Mouse (Mus musculus): Measurements from ENCODE around the gene Plcd4. TPM values are rescaled to one million over a fixed set of nuclear protein-coding genes. Genes with fewer than 3 reads are reported as not detected.

The Plcd4 gene
- total RNA-seq, 2 experiments from 2014 or later, result 58.2 to 66.9 TPM

DNA sequence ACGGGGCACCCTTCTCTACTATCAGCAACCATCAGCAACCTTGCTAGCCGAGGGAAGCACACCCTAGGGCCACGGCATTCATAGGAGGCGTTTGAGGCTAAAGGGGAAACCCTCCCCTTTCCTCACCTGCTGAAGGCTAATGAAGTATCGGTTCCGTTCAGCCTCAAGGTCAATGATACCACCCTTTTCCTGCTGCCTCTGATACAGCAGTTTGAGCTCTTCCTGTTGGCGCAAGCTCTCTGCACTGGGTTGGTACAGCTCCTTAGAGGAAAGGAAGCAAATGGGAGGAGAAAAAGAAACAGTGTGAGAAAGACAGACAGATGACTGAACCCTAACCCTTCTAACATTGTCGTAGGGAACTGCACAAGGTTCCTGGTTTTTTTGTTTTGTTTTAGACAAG lies 51.7 kb downstream of the Plcd4 start:
- no peak for DNase-seq (ENCODE audit: low spot score)

DNA sequence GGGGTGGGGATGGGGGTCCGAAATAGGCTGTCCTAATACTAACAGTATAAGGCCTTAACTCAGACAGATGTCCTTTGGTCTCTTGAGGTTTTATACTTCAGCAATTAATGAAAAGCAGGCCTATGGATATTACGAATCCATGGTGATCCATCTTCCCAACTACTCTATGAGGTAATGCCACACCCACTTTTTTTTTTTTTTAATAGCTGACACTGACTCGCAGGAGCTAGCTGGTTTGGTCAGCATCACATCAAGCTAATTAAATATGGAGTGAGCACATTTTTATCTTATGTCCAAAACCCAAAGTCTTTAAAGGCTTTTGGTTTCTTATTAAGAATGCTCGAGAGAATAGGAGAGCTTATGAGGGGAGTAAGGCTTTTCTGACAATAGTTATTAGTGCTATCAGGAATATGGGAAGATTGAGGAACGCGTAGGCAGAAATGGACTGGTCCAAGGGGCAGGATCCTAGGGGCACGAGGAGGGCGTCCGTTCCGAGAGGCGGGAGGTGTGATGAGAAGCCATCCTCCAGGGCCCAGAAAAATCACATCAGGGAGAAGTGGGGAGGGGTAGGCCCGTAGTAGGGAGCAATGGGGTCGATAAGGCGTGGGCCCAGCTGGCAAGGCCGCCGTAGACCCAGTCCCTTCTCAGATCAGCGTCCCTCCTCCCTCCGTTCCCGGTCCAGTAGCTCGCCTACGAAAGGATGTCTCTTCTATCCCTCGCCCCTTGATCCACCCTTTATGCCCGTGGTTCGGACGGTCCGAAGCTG lies 58.0 kb downstream of the Plcd4 start:
- no peak for DNase-seq (ENCODE audit: low spot score)

DNA sequence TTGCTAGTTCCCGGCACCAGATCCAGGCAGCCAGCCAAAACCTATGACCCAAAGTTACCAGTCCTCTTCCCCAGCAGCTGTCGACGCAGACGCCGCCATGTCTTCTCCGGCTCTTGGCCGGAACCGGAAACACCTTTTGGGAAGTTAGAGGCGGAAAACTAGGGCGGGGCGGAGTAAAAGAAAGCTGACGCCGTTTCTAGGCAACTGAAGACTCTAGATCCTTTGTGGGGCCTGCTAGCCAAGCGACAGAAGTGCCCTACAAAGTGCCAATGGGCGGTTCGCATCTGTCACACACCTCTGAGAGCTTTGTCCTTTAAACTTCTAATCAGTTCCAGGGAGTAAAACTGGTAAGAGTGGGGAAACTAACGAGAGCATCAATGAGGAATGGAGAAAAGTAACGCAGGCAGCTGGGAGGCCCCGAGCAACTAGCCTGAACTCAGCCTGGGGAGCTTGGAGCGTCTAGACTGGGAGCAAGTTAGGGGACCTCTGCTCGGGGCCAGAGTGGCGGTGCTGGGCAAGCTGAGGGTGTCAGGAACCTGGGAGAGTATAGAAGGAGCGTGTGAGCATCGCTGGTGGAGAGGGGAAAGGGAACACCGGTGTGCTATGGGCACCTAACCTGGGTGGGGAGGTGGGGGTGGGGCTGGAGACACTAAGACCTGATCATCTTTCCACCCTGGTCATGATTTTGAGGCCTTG lies 58.7 kb downstream of the Plcd4 start, which contains the start of the genes Rnf25 and Stk36:
Gene Rnf25 (minus strand): TSS at position 131 of the 696 bp plus-strand sequence.
Gene Stk36 (plus strand): TSS at position 179 of the 696 bp plus-strand sequence.
- peak; percentile 87 for DNase-seq (ENCODE audit: low spot score)

Small RNA genes within 50 kb of the gene (microRNA-seq; reads per million reads assigned to microRNA genes)
- gene Gm25035, result not detected

Other genes starting within 250 kb of the Plcd4 start
- gene Tmbim1, start 237.3 kb upstream of the Plcd4 start, total RNA-seq (2021), result 10 to 100 TPM; 29.0 to 42.2 TPM
- gene Catip, start 180.8 kb upstream of the Plcd4 start, total RNA-seq (2021), result under 1 TPM in 1 of 2 experiments, not detected in 1; 0.11 TPM
- 1 to 10 TPM; 3.6 to 8.1 TPM for gene Slc11a1, start 167.7 kb upstream of the Plcd4 start, total RNA-seq (2021)
- gene Ctdsp1, start 151.4 kb upstream of the Plcd4 start, total RNA-seq (2021), result 100 to 1,000 TPM; 107 TPM
- under 1 TPM in 1 of 2 experiments, not detected in 1; 0.11 TPM for gene Vil1, start 133.5 kb upstream of the Plcd4 start, total RNA-seq (2021)
- 10 to 100 TPM; 12.1 to 13.1 TPM for gene Cnot9, start 36.8 kb upstream of the Plcd4 start, total RNA-seq (2021)
- 1 to 10 TPM; 7.2 to 7.8 TPM for gene Usp37, start 1.4 kb downstream of the Plcd4 start, total RNA-seq (2021)
- gene Zfp142, start 45.4 kb downstream of the Plcd4 start, total RNA-seq (2021), result 1 to 10 TPM; 8.7 to 9.7 TPM
- gene Bcs1l, start 45.4 kb downstream of the Plcd4 start, total RNA-seq (2021), result 10 to 100 TPM; 20.6 to 21.6 TPM
- 10 to 100 TPM; 16.2 to 16.5 TPM for gene Rnf25, start 58.5 kb downstream of the Plcd4 start, total RNA-seq (2021)
- gene Stk36, start 58.6 kb downstream of the Plcd4 start, total RNA-seq (2021), result under 1 TPM; 0.27 to 0.28 TPM
- gene Ttll4, start 118.9 kb downstream of the Plcd4 start, total RNA-seq (2021), result 10 to 100 TPM in 1 of 2 experiments, 1 to 10 TPM in 1; 9.0 to 11.0 TPM
- 10 to 100 TPM; 55.7 to 57.8 TPM for gene Cyp27a1, start 170.7 kb downstream of the Plcd4 start, total RNA-seq (2021)
- gene Prkag3, start 206.3 kb downstream of the Plcd4 start, total RNA-seq (2021), result 100 to 1,000 TPM in 1 of 2 experiments, 10 to 100 TPM in 1; 75.0 to 102 TPM
- gene Wnt6, start 229.0 kb downstream of the Plcd4 start, total RNA-seq (2021), result under 1 TPM; 0.45 to 0.50 TPM
- gene Wnt10a, start 248.6 kb downstream of the Plcd4 start, total RNA-seq (2021), result under 1 TPM; 0.11 to 0.14 TPM

Data from gastrocnemius, adult 18-20 months (tissue).